Mouse (Mus musculus): ENCODE measurements at regions not wholly inside any gene's neighbourhood (a gene's known extent, or its start where the extent isn't known, plus 50 kb on each side); places are given as distances from the start of the nearest gene placed in this dataset.

DNA sequence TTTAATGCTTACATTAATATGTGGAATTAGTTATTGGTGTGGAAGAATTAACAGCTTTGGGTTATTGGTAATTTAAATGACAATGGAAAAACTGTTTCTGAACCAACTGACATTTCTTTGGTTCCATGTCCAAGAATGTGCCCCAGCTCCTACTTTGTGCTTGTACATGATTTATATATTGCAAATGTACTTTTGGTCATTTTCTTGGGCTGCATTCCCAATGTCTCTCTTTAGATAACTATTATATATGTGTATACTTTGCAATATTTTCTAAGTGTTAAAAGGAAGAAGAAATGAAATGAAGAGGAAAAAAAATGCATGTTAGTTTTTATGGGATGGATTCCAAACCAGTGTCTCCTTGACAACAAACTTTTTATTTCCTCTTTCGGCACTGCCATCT lies 297.4 kb downstream of the Kcnj2 start:
- Histone ChIP-seq H3K4me1 (ENCODE audit: control insufficient read depth, insufficient read depth, low read length) (no peaks in the 10 kb centered on the region), H3K4me3 (replicated peaks; ENCODE audit: low read length) (no peak overlapping the region), H3K9me3 (replicated peaks; ENCODE audit: control insufficient read depth, low read length) (no peaks in the 10 kb centered on the region), H3K27ac (ENCODE audit: low read length) (no peak overlapping the region), H3K27me3 (ENCODE audit: control insufficient read depth, insufficient read depth, low read length) (no peaks in the 10 kb centered on the region), H3K36me3 (ENCODE audit: control insufficient read depth, insufficient read depth, low read length) (no peaks in the 10 kb centered on the region), H3K9ac (ENCODE audit: low read length) (no peak overlapping the region), H3K4me2 (ENCODE audit: low read depth, low read length) (no peak overlapping the region)
- ATAC-seq (ENCODE audit: insufficient read depth, low FRiP score): no peak
- WGBS: 74% methylated on average over 1 of the region's 1 CpGs

DNA sequence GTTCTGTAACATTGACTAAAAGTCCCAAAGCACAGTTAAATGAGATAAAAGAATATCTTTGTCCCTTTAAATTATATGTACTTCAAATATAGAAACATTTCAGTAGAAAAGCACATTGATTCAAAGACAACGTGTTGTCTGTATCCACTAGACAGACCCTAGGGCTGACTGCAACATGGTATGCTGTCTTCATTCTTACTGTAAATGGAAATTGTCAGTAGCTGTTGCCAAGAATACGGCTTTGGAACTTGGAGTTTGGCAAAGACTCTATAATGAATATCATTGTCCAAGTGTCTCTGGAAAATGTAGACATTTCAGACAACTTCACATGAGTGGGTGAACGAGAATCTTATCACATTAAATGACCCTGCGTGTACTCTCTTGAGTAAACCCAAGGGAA lies 311.2 kb downstream of the Kcnj2 start:
- Histone ChIP-seq H3K4me1 (ENCODE audit: control insufficient read depth, insufficient read depth, low read length) (no peaks in the 10 kb centered on the region), H3K9ac (ENCODE audit: low read length) (no peak overlapping the region), H3K9me3 (replicated peaks; ENCODE audit: control insufficient read depth, low read length) (no peaks in the 10 kb centered on the region), H3K27ac (ENCODE audit: low read length) (no peak overlapping the region), H3K27me3 (ENCODE audit: control insufficient read depth, insufficient read depth, low read length) (no peaks in the 10 kb centered on the region), H3K4me2 (ENCODE audit: low read depth, low read length) (no peak overlapping the region), H3K4me3 (replicated peaks; ENCODE audit: low read length) (no peak overlapping the region), H3K36me3 (ENCODE audit: control insufficient read depth, insufficient read depth, low read length) (no peaks in the 10 kb centered on the region)
- 59% methylated on average over 4 of the region's 4 CpGs for WGBS
- no peak for ATAC-seq (ENCODE audit: insufficient read depth, low FRiP score)

DNA sequence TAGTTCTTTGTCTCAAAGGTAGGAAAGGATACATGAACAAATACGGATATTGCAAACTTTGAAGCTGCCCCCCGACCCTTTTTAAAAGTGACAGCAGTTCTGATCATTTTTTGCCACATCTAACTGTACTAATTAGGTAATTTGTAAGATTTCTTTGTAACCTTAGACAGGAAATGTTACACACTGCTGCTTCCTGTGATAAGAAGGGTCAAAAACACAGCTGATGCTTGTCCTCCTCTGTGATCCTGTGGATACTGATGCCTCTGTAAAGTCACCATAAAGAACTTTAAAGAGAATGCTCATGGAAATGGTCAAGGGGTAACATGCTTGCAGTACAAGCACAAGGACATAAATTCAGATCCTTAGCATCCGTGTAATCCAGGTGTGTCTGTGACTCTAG lies 313.9 kb downstream of the Kcnj2 start:
- Histone ChIP-seq H3K36me3 (ENCODE audit: control insufficient read depth, insufficient read depth, low read length) (no peaks in the 10 kb centered on the region), H3K27ac (ENCODE audit: low read length) (no peak overlapping the region), H3K4me2 (ENCODE audit: low read depth, low read length) (no peak overlapping the region), H3K9me3 (replicated peaks; ENCODE audit: control insufficient read depth, low read length) (no peaks in the 10 kb centered on the region), H3K4me1 (ENCODE audit: control insufficient read depth, insufficient read depth, low read length) (no peaks in the 10 kb centered on the region), H3K9ac (ENCODE audit: low read length) (no peak overlapping the region), H3K27me3 (ENCODE audit: control insufficient read depth, insufficient read depth, low read length) (no peaks in the 10 kb centered on the region), H3K4me3 (replicated peaks; ENCODE audit: low read length) (no peak overlapping the region)
- ATAC-seq (ENCODE audit: insufficient read depth, low FRiP score): no peak
- 78% methylated on average over 3 of the region's 3 CpGs for WGBS

DNA sequence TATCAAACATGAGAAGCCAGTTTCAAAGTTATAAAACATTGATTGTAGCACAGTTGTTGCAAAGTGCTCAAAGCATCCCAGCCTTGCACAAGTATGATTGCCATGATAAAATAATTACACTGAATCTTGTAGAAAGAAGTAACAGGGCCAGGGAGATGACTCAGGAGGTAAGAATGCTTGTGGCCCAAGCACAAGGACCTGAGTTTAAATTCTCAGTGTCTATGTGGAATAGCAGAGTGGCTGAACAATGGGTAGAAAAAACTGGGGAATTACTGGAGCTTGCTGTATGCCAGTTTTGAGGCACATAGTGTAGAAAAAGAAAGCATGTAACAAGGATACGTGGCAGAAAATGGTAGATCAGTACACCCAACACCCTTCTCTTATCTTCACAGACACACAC lies 332.7 kb downstream of the Kcnj2 start:
- H3K36me3 ChIP-seq (ENCODE audit: control insufficient read depth, insufficient read depth, low read length): no peaks in the 10 kb centered on the region
- H3K4me1 ChIP-seq (ENCODE audit: control insufficient read depth, insufficient read depth, low read length): no peaks in the 10 kb centered on the region
- H3K9me3 ChIP-seq (replicated peaks; ENCODE audit: control insufficient read depth, low read length): no peaks in the 10 kb centered on the region
- 77% methylated on average over 1 of the region's 1 CpGs for whole genome bisulfite sequencing
- no peak overlapping the region for H3K27ac ChIP-seq (ENCODE audit: low read length)
- no peak for ATAC-seq (ENCODE audit: insufficient read depth, low FRiP score)
- H3K4me3 ChIP-seq (replicated peaks; ENCODE audit: low read length): no peak overlapping the region
- no peak overlapping the region for H3K9ac ChIP-seq (ENCODE audit: low read length)
- H3K27me3 ChIP-seq (ENCODE audit: control insufficient read depth, insufficient read depth, low read length): no peaks in the 10 kb centered on the region
- H3K4me2 ChIP-seq (ENCODE audit: low read depth, low read length): no peak overlapping the region

DNA sequence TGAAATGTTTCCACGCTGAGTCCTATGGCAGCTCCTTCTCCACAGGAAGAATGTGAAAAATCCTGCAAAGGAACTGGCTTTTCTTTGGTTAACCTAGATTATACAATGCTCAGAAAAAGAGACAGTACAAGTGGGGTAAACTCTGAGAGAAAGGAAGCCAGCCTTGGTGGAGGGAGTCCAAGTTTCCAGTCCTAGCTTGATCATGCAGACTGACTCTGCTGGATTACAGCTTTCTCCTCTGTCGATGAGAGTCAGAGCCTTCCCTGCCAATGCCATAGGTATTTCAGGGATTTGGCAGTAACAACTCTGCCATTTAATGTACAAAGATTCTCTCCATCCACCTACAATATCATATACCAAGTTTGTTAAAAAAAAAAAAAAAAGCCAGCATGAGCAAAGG lies 343.3 kb downstream of the Kcnj2 start:
- ATAC-seq (ENCODE audit: insufficient read depth, low FRiP score): no peak
- 72% methylated on average over 2 of the region's 2 CpGs for WGBS

DNA sequence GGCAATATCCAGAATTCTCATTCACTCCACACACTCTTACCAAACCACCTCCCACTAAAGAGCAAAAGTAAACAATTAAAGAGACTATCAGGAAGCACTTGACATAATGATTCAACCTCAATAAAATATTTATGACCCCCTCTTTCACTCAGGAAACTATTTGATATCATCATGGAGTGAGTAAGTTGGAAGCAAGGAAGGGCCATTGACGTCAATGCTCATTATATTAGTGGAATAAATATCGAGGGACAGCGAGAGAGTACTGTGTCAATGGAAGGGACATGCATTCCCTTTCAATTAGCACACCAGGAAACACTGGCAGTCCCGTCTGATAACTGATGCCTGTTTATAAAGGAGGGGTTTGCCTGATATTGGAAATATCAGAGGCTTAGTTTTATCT lies 358.9 kb downstream of the Kcnj2 start:
- Histone ChIP-seq H3K9ac (ENCODE audit: low read length) (no peak overlapping the region), H3K27me3 (ENCODE audit: control insufficient read depth, insufficient read depth, low read length) (no peaks in the 10 kb centered on the region), H3K36me3 (ENCODE audit: control insufficient read depth, insufficient read depth, low read length) (no peaks in the 10 kb centered on the region), H3K4me1 (ENCODE audit: control insufficient read depth, insufficient read depth, low read length) (no peaks in the 10 kb centered on the region), H3K4me3 (replicated peaks; ENCODE audit: low read length) (no peak overlapping the region), H3K9me3 (replicated peaks; ENCODE audit: control insufficient read depth, low read length) (no peaks in the 10 kb centered on the region), H3K4me2 (ENCODE audit: low read depth, low read length) (no peak overlapping the region), H3K27ac (ENCODE audit: low read length) (no peak overlapping the region)
- WGBS: 70% methylated on average over 4 of the region's 4 CpGs
- no peak for ATAC-seq (ENCODE audit: insufficient read depth, low FRiP score)

More for the DNA sequence above, 343.3 kb downstream of the Kcnj2 start:
- Histone ChIP-seq H3K4me2 (ENCODE audit: low read depth, low read length) (no peak overlapping the region), H3K4me3 (replicated peaks; ENCODE audit: low read length) (no peak overlapping the region), H3K27ac (ENCODE audit: low read length) (no peak overlapping the region), H3K9ac (ENCODE audit: low read length) (no peak overlapping the region), H3K27me3 (ENCODE audit: control insufficient read depth, insufficient read depth, low read length) (no peaks in the 10 kb centered on the region), H3K9me3 (replicated peaks; ENCODE audit: control insufficient read depth, low read length) (no peaks in the 10 kb centered on the region), H3K4me1 (ENCODE audit: control insufficient read depth, insufficient read depth, low read length) (no peaks in the 10 kb centered on the region), H3K36me3 (ENCODE audit: control insufficient read depth, insufficient read depth, low read length) (no peaks in the 10 kb centered on the region)

DNA sequence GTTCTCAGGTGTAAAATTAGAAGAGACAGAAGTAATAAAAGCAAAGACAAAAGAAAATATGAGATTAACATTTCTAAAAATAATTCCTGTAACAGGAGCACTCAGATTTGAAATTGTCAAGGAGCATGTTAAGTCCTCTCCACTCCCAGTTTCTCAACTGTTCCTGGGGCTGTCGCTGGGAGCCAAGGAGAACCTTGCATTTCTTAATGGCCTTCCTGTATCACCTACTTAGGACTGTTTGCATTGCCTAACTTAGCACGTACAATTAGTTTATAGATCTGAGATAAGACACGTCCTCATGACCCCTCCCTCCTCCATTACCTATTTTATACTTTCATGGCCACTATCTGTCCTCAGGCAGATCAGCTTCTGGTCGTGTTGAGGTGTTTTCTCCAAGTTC lies 360.8 kb downstream of the Kcnj2 start:
- Histone ChIP-seq H3K27me3 (ENCODE audit: control insufficient read depth, insufficient read depth, low read length) (no peaks in the 10 kb centered on the region), H3K27ac (ENCODE audit: low read length) (no peak overlapping the region), H3K9me3 (replicated peaks; ENCODE audit: control insufficient read depth, low read length) (no peaks in the 10 kb centered on the region), H3K36me3 (ENCODE audit: control insufficient read depth, insufficient read depth, low read length) (no peaks in the 10 kb centered on the region), H3K4me2 (ENCODE audit: low read depth, low read length) (no peak overlapping the region), H3K4me1 (ENCODE audit: control insufficient read depth, insufficient read depth, low read length) (no peaks in the 10 kb centered on the region), H3K4me3 (replicated peaks; ENCODE audit: low read length) (no peak overlapping the region), H3K9ac (ENCODE audit: low read length) (no peak overlapping the region)
- ATAC-seq (ENCODE audit: insufficient read depth, low FRiP score): no peak
- 29% methylated on average over 4 of the region's 4 CpGs for WGBS

DNA sequence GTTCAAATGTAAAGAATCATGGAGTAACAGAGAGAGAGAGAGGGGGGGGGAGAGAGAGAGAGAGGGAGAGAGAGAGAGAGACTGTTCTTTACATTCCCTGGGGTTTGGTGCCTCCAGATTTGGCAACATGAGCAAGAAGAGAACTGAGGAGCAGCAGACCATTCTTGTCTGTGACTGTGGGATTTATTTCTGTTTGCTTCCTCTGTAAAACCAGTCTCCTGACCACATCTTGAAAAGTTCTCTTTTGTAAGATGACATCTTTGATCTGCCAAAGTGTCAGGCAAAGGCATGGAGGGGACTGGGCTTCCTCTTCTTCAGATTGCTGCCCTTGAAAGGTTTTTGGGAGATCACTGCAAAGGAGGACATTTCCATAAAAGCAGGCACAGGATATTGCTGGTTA lies 376.3 kb downstream of the Kcnj2 start:
- no peaks in the 10 kb centered on the region for H3K4me1 ChIP-seq (ENCODE audit: control insufficient read depth, insufficient read depth, low read length)
- no peak for ATAC-seq (ENCODE audit: insufficient read depth, low FRiP score)
- no peaks in the 10 kb centered on the region for H3K36me3 ChIP-seq (ENCODE audit: control insufficient read depth, insufficient read depth, low read length)
- H3K9ac ChIP-seq (ENCODE audit: low read length): no peak overlapping the region
- H3K27ac ChIP-seq (ENCODE audit: low read length): no peak overlapping the region
- no peaks in the 10 kb centered on the region for H3K9me3 ChIP-seq (replicated peaks; ENCODE audit: control insufficient read depth, low read length)
- no peaks in the 10 kb centered on the region for H3K27me3 ChIP-seq (ENCODE audit: control insufficient read depth, insufficient read depth, low read length)
- H3K4me3 ChIP-seq (replicated peaks; ENCODE audit: low read length): no peak overlapping the region
- H3K4me2 ChIP-seq (ENCODE audit: low read depth, low read length): no peak overlapping the region

DNA sequence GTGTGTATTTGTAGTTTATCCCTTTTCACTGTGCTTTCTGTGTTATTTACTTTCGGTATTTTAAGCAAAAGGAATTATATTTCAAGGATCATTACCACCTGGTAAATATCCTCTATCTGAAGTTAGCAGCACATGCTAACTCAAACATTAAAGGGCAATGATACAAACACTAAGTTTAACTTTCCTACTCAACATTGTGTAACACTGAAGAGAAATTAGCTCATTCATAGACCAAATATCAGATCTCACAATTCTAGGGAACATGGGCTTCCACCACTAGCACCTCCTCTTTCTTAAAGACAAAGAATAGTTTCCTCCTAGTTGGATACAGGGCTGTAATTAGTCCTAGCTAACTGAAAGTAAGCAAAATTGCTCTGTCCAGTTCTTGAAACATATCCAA lies 377.4 kb downstream of the Kcnj2 start:
- WGBS: 76% methylated on average over 1 of the region's 1 CpGs
- ATAC-seq (ENCODE audit: insufficient read depth, low FRiP score): no peak
- H3K9me3 ChIP-seq (replicated peaks; ENCODE audit: control insufficient read depth, low read length): no peaks in the 10 kb centered on the region
- no peaks in the 10 kb centered on the region for H3K4me1 ChIP-seq (ENCODE audit: control insufficient read depth, insufficient read depth, low read length)
- H3K27ac ChIP-seq (ENCODE audit: low read length): no peak overlapping the region
- no peaks in the 10 kb centered on the region for H3K27me3 ChIP-seq (ENCODE audit: control insufficient read depth, insufficient read depth, low read length)
- H3K9ac ChIP-seq (ENCODE audit: low read length): no peak overlapping the region
- H3K36me3 ChIP-seq (ENCODE audit: control insufficient read depth, insufficient read depth, low read length): no peaks in the 10 kb centered on the region
- no peak overlapping the region for H3K4me2 ChIP-seq (ENCODE audit: low read depth, low read length)
- no peak overlapping the region for H3K4me3 ChIP-seq (replicated peaks; ENCODE audit: low read length)

DNA sequence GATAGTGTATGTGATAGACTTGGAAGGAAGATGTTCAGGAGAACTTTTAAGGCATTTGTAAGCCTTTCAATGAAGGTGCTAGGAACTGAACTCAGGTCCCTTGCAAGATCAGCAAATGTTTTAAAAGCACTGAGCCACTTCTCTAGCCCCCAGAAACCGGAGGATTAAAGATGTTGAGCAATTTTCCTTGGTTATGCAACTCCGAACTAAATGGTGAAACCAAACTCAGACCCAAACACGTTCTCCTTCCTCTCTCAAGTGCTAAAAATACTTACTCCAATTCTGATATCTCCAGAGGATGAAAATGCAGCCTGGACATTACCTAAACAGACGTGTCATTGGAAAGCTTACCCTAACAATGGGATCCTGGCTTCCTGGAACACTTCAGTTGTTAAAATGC lies 378.8 kb downstream of the Kcnj2 start:
- 70% methylated on average over 4 of the region's 4 CpGs for WGBS

More for the DNA sequence above, 378.8 kb downstream of the Kcnj2 start:
- no peaks in the 10 kb centered on the region for H3K9me3 ChIP-seq (replicated peaks; ENCODE audit: control insufficient read depth, low read length)
- H3K4me1 ChIP-seq (ENCODE audit: control insufficient read depth, insufficient read depth, low read length): no peaks in the 10 kb centered on the region
- no peaks in the 10 kb centered on the region for H3K27me3 ChIP-seq (ENCODE audit: control insufficient read depth, insufficient read depth, low read length)
- H3K4me2 ChIP-seq (ENCODE audit: low read depth, low read length): no peak overlapping the region
- H3K27ac ChIP-seq (ENCODE audit: low read length): no peak overlapping the region
- ATAC-seq (ENCODE audit: insufficient read depth, low FRiP score): no peak
- H3K36me3 ChIP-seq (ENCODE audit: control insufficient read depth, insufficient read depth, low read length): no peaks in the 10 kb centered on the region
- no peak overlapping the region for H3K4me3 ChIP-seq (replicated peaks; ENCODE audit: low read length)
- H3K9ac ChIP-seq (ENCODE audit: low read length): no peak overlapping the region
